Mouse (Mus musculus) liver, embryonic 16.5 days (tissue): Measurements from ENCODE around the gene Pax4. TPM values are rescaled to one million over a fixed set of nuclear protein-coding genes. Genes with fewer than 3 reads are reported as not detected.
A peak's percentile ranks its signal among the peaks of the same experiment; 100 is the strongest.

Experiments used
- ATAC-seq: fragments of 200-750 bp; cut with Nextera tagmentation; 2 replicates; pipeline ENCODE4 v1.8.0; 2017; ENCODE audit warnings: low read depth, mild to moderate bottlenecking, moderate number of reproducible peaks, moderate library complexity
- H3K27ac ChIP-seq: fragments of 300-500 bp; sonication (generic); 2 replicates; pipeline ENCODE4 v1.5.1; 2014; ENCODE audit warnings: mild to moderate bottlenecking, low read length
- H3K27me3 ChIP-seq: fragments of 300-500 bp; sonication (generic); 2 replicates; pipeline ENCODE4 v1.6.1; 2014; ENCODE audit warnings: low read depth, low read length, mixed read lengths; ENCODE audit not compliant: control insufficient read depth, insufficient read depth
- H3K36me3 ChIP-seq: fragments of 300-500 bp; sonication (generic); 2 replicates; pipeline ENCODE4 v1.6.1; 2014; ENCODE audit warnings: mild to moderate bottlenecking; ENCODE audit not compliant: control insufficient read depth, insufficient read depth
- H3K4me1 ChIP-seq: fragments of 300-500 bp; sonication (generic); 2 replicates; pipeline ENCODE4 v1.6.1; 2014; ENCODE audit warnings: low read depth, low read length, mixed read lengths; ENCODE audit not compliant: control insufficient read depth
- H3K4me2 ChIP-seq: fragments of 300-500 bp; sonication (generic); 2 replicates; pipeline ENCODE4 v1.6.1; 2014; ENCODE audit warnings: low read depth, low read length, mixed read lengths
- H3K4me3 ChIP-seq: fragments of 300-500 bp; sonication (generic); 2 replicates; pipeline ENCODE4 v1.5.1; 2014; ENCODE audit warnings: low read depth, mild to moderate bottlenecking, low read length
- H3K9ac ChIP-seq: fragments of 300-500 bp; sonication (generic); 2 replicates; pipeline ENCODE4 v1.6.1; 2014; ENCODE audit warnings: low read depth, low read length
- H3K9me3 ChIP-seq: fragments of 300-500 bp; sonication (generic); replicated peaks from 2 replicates; pipeline ENCODE4 v1.6.1; 2016; ENCODE audit warnings: low read length; ENCODE audit not compliant: control insufficient read depth
- WGBS: fragments of 180-500 bp; shearing (Covaris S2); extraction: QIAGEN DNeasy Blood & Tissue Kit; methylation state at CpG from one replicate; pipeline ENCODE4 v1.1.7; 2014; ENCODE audit not compliant: insufficient replicate concordance; 5-methylcytosine and 5-hydroxymethylcytosine counted together
- polyA plus RNA-seq: library from polyadenylated mRNA; unstranded; fragments of >200 nt; fragmentation: Nextera tagmentation; extraction: Ambion mirVana; gene quantifications from 2 replicates; pipeline ENCODE4 v1.2.1, GENCODE M21; 2015

Pax4 gene
- polyA plus RNA-seq, 1 experiment from 2014 or later = not detected

GRCm38 (mm10) chr6:28427096-28427839 lies 21.9 kb downstream of the Pax4 start, which contains the start of gene Fscn3:
Gene Fscn3, plus strand, starts transcription at chr6:28427789.
- 65% methylated on average over 3 of the region's 3 CpGs for WGBS
- H3K4me3 ChIP-seq = no peak within 1 kb of the TSS
- H3K36me3 ChIP-seq = peaks cover 18% of the 10 kb centered on the region
- no peaks in the 10 kb centered on the region for H3K27me3 ChIP-seq
- ATAC-seq = no peak
- H3K4me1 ChIP-seq = peaks cover 34% of the 10 kb centered on the region
- H3K4me2 ChIP-seq = no peak within 1 kb of the TSS
- H3K9me3 ChIP-seq = no peaks in the 10 kb centered on the region
- no peak within 1 kb of the TSS for H3K9ac ChIP-seq
- H3K27ac ChIP-seq = 0 out of 2 replicates have a peak within 1 kb of the TSS, but pooled peaks have one; percentile 22

- Histone ChIP-seq H3K36me3 (peaks cover 18% of the 10 kb centered on the region), H3K4me2 (peak overlapping the region; percentile 60), H3K4me3 (peak overlapping the region; percentile 90), H3K4me1 (peaks cover 44% of the 10 kb centered on the region), H3K27me3 (no peaks in the 10 kb centered on the region), H3K9ac (peak overlapping the region; percentile 99), H3K9me3 (no peaks in the 10 kb centered on the region), H3K27ac (peak overlapping the region; percentile 93)
- 49% methylated on average over 6 of the region's 6 CpGs for WGBS
- ATAC-seq = no peak
These were observed 24.1 kb downstream of the Pax4 start for GRCm38 (mm10) chr6:28425019-28425418.

GRCm38 (mm10) chr6:28423767-28424695 lies 25.1 kb downstream of the Pax4 start:
- H3K27ac ChIP-seq = peak overlapping the region; percentile 93
- peak overlapping the region; percentile 99 for H3K9ac ChIP-seq
- 3% methylated on average over 40 of the region's 46 CpGs for WGBS

GRCm38 (mm10) chr6:28423313-28423712 lies 25.8 kb downstream of the Pax4 start, which contains the start of gene Arf5:
Gene Arf5, plus strand, starts transcription at chr6:28423560.
- peak within 1 kb of the TSS; percentile 90 for H3K4me3 ChIP-seq
- H3K36me3 ChIP-seq = peaks cover 24% of the 10 kb centered on the region
- peak within 1 kb of the TSS; percentile 99 for H3K9ac ChIP-seq
- WGBS = 0% methylated on average over 21 of the region's 42 CpGs
- ATAC-seq = peak; percentile 47
- H3K4me2 ChIP-seq = peak within 1 kb of the TSS; percentile 60
- peaks cover 51% of the 10 kb centered on the region for H3K4me1 ChIP-seq
- H3K27me3 ChIP-seq = no peaks in the 10 kb centered on the region
- peak within 1 kb of the TSS; percentile 93 for H3K27ac ChIP-seq
- H3K9me3 ChIP-seq = no peaks in the 10 kb centered on the region

More at GRCm38 (mm10) chr6:28423767-28424695, 25.1 kb downstream of the Pax4 start:
- H3K4me3 ChIP-seq = peak overlapping the region; percentile 90
- peaks cover 51% of the 10 kb centered on the region for H3K4me1 ChIP-seq
- H3K9me3 ChIP-seq = no peaks in the 10 kb centered on the region
- no peaks in the 10 kb centered on the region for H3K27me3 ChIP-seq
- peaks cover 18% of the 10 kb centered on the region for H3K36me3 ChIP-seq
- ATAC-seq = peak; percentile 74
- H3K4me2 ChIP-seq = peak overlapping the region; percentile 60

GRCm38 (mm10) chr6:28422651-28423290 lies 26.4 kb downstream of the Pax4 start:
- Histone ChIP-seq H3K27ac (peak overlapping the region; percentile 28; the same call in 1 of the 2 replicates), H3K27me3 (no peaks in the 10 kb centered on the region), H3K4me3 (peak overlapping the region; percentile 90), H3K4me2 (peak overlapping the region; percentile 48), H3K4me1 (peaks cover 51% of the 10 kb centered on the region), H3K36me3 (peaks cover 27% of the 10 kb centered on the region), H3K9ac (peak overlapping the region; percentile 46), H3K9me3 (no peaks in the 10 kb centered on the region)
- WGBS = 57% methylated on average over 15 of the region's 15 CpGs
- no peak for ATAC-seq

- peak overlapping the region; percentile 92 for H3K27ac ChIP-seq
- H3K4me3 ChIP-seq = peak overlapping the region; percentile 79
- ATAC-seq = peak; percentile 87
- H3K36me3 ChIP-seq = peaks cover 20% of the 10 kb centered on the region
- H3K4me2 ChIP-seq = peak overlapping the region; percentile 95
- H3K9me3 ChIP-seq = no peaks in the 10 kb centered on the region
- WGBS = 0% methylated on average over 27 of the region's 27 CpGs
- H3K9ac ChIP-seq = peak overlapping the region; percentile 87
- H3K27me3 ChIP-seq = no peaks in the 10 kb centered on the region
- peaks cover 51% of the 10 kb centered on the region for H3K4me1 ChIP-seq
These were observed 27.6 kb downstream of the Pax4 start for GRCm38 (mm10) chr6:28421469-28422000.

- peaks cover 47% of the 10 kb centered on the region for H3K4me1 ChIP-seq
- H3K36me3 ChIP-seq = peaks cover 13% of the 10 kb centered on the region
- H3K9ac ChIP-seq = peak overlapping the region; percentile 87
- H3K27me3 ChIP-seq = no peaks in the 10 kb centered on the region
- no peaks in the 10 kb centered on the region for H3K9me3 ChIP-seq
- 18% methylated on average over 13 of the region's 13 CpGs for WGBS
- peak overlapping the region; percentile 92 for H3K27ac ChIP-seq
- H3K4me2 ChIP-seq = peak overlapping the region; percentile 95
- no peak for ATAC-seq
- peak overlapping the region; percentile 79 for H3K4me3 ChIP-seq
These were observed 28.3 kb downstream of the Pax4 start for GRCm38 (mm10) chr6:28420865-28421264.

GRCm38 (mm10) chr6:28420361-28420760 lies 28.8 kb downstream of the Pax4 start:
- H3K9me3 ChIP-seq = no peaks in the 10 kb centered on the region
- peak overlapping the region; percentile 95 for H3K4me2 ChIP-seq
- peak overlapping the region; percentile 87 for H3K9ac ChIP-seq
- no peak for ATAC-seq
- no peaks in the 10 kb centered on the region for H3K27me3 ChIP-seq
- H3K4me1 ChIP-seq = peaks cover 42% of the 10 kb centered on the region
- H3K36me3 ChIP-seq = peaks cover 9% of the 10 kb centered on the region
- H3K4me3 ChIP-seq = peak overlapping the region; percentile 79
- H3K27ac ChIP-seq = no peak overlapping the region
- 72% methylated on average over 17 of the region's 17 CpGs for WGBS
